Mouse (Mus musculus) heart, adult 2 months (tissue): ENCODE data around the gene Klf12. TPM values are rescaled to one million over a fixed set of nuclear protein-coding genes. Genes with fewer than 3 reads are reported as not detected.

Source experiments
- DNase-seq, 2 experiments: peaks; one replicate each; pipeline ENCODE4 v3.0.0; 2021
- H3K27ac ChIP-seq: fragments of 200-600 bp; 2 replicates; pipeline ENCODE4 v1.8.1; 2022
- H3K27me3 ChIP-seq: fragments of 200-500 bp; 2 replicates; pipeline ENCODE4 v1.6.1; 2012; ENCODE audit warnings: mild to moderate bottlenecking, low read length, inconsistent platforms, mixed read lengths; ENCODE audit not compliant: control insufficient read depth, insufficient read depth
- H3K36me3 ChIP-seq: fragments of 200-500 bp; 2 replicates; pipeline ENCODE4 v1.6.1; 2012; ENCODE audit warnings: low read length, inconsistent platforms; ENCODE audit not compliant: control insufficient read depth, insufficient read depth
- H3K4me1 ChIP-seq: fragments of 200-500 bp; 2 replicates; pipeline ENCODE4 v1.6.1; 2011; ENCODE audit warnings: low read length; ENCODE audit not compliant: control insufficient read depth, insufficient read depth
- H3K4me3 ChIP-seq: fragments of 200-600 bp; 2 replicates; pipeline ENCODE4 v1.8.1; 2022
- H3K79me2 ChIP-seq: fragments of 200-500 bp; replicated peaks from 2 replicates; pipeline ENCODE4 v1.6.1; 2012; ENCODE audit warnings: mild to moderate bottlenecking, inconsistent platforms, low read length, moderate library complexity, mixed read lengths; ENCODE audit not compliant: control insufficient read depth, insufficient read depth
- H3K9ac ChIP-seq: fragments of 200-500 bp; 2 replicates; pipeline ENCODE4 v1.6.1; 2012; ENCODE audit warnings: low read depth, mild to moderate bottlenecking, control low read depth, inconsistent platforms, low read length, mixed read lengths
- CTCF ChIP-seq: fragments of 200-600 bp; IDR thresholded peaks from 2 replicates; pipeline ENCODE4 v1.8.1; 2022; ENCODE audit warnings: antibody characterized with exemption, mild to moderate bottlenecking, moderate library complexity
- EP300 ChIP-seq: fragments of 200-500 bp; IDR thresholded peaks from 2 replicates; pipeline ENCODE4 v1.6.1; 2011; ENCODE audit warnings: low read depth, low read length, control low read depth; ENCODE audit not compliant: insufficient read depth
- POLR2A ChIP-seq: fragments of 200-500 bp; IDR thresholded peaks from 2 replicates; pipeline ENCODE4 v1.6.1; 2011; ENCODE audit warnings: mild to moderate bottlenecking, low read depth, low read length, control low read depth; ENCODE audit not compliant: insufficient read depth
- WGBS: fragments of 180-500 bp; shearing (Covaris S2); methylation state at CpG from one replicate; pipeline ENCODE4 v1.1.7; 2018; 5-methylcytosine and 5-hydroxymethylcytosine counted together
- intact Hi-C: fragments of 180-260 bp; cut with DNase I; formaldehyde crosslinking; loops from one replicate; pipeline ENCODE4 v1.15.1; 2025
- polyA plus RNA-seq: library from polyadenylated mRNA; depleted of rRNA; stranded (reverse); fragments of >200 nt; gene quantifications from 2 replicates; pipeline ENCODE4 v1.2.3, GENCODE M21; 2012
- total RNA-seq, 2 experiments: library from RNA; stranded (reverse); gene quantifications; 2 replicates each; pipeline ENCODE4 v1.2.3; 2021

The Klf12 gene
- total and polyA plus RNA-seq, 3 experiments = 8.6 to 15.8 (median 15.3) TPM

DNA sequence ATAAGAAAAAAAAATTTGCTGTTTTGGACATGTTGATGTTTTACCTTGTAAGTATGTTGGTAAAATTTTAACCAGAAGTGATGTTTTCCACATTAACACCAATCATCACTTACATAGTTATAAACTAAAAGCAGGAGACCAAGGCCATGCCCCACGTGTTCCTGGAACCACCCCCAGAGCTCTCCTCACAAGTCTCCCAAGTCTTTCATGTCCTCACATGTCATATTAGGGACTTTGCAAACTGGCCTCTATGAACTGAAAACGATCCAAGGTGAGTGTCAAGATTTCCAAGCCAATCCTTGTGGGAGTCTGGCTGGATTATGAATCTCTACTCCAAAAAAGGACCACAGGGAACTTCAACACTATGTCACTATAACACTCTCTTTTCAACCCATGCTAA lies 231.6 kb downstream of the Klf12 start:
- H3K27ac ChIP-seq = no peak overlapping the region
- no peaks in the 10 kb centered on the region for H3K79me2 ChIP-seq
- peaks cover 6% of the 10 kb centered on the region for H3K36me3 ChIP-seq
- H3K4me1 ChIP-seq = no peaks in the 10 kb centered on the region; the same call in 1 of the 2 replicates
- H3K27me3 ChIP-seq = no peaks in the 10 kb centered on the region
- no peak for TF ChIP-seq POLR2A
- no peak for TF ChIP-seq EP300
- TF ChIP-seq CTCF = no peak
- no peak overlapping the region for H3K4me3 ChIP-seq
- intact Hi-C loops = no loop called here
- no peak overlapping the region for H3K9ac ChIP-seq
- WGBS = 73% methylated on average over 2 of the region's 2 CpGs
- DNase-seq = no peak

- no peaks in the 10 kb centered on the region for H3K36me3 ChIP-seq
- no peak overlapping the region for H3K27ac ChIP-seq
- H3K79me2 ChIP-seq = no peaks in the 10 kb centered on the region
- TF ChIP-seq EP300 (no peak), POLR2A (no peak), CTCF (peak; percentile 41)
- intact Hi-C loops = no loop called here
- H3K9ac ChIP-seq = no peak overlapping the region
- no peaks in the 10 kb centered on the region for H3K4me1 ChIP-seq
- H3K27me3 ChIP-seq = no peaks in the 10 kb centered on the region
- no peak overlapping the region for H3K4me3 ChIP-seq
- DNase-seq = no peak
These were observed 239.0 kb downstream of the Klf12 start for GRCm38 (mm10) chr14:100045431-100045830.

DNA sequence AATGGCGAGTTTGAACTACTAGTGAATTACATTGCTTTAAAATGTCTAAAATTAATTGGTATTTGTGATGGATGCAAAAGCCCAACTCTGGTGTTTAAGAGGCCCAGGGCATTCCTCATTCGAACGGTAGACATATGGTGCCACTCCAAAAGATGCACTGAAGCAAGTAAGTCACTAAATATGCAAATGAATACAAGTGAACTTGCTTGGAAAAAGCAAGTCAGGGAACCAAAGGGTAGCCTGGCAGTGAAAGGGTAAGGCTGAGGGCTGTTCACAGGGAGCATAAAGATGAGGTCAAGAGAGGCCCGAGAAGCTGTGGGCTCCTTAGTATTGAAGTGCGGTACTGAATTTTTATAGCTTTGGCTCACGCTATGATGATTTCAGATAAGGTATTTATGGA lies 242.7 kb downstream of the Klf12 start:
- Histone ChIP-seq H3K36me3 (no peaks in the 10 kb centered on the region), H3K4me1 (no peaks in the 10 kb centered on the region), H3K27ac (no peak overlapping the region), H3K79me2 (no peaks in the 10 kb centered on the region), H3K4me3 (no peak overlapping the region), H3K9ac (no peak overlapping the region), H3K27me3 (no peaks in the 10 kb centered on the region)
- no peak for DNase-seq
- TF ChIP-seq CTCF = no peak
- TF ChIP-seq EP300 = no peak
- no peak for TF ChIP-seq POLR2A
- intact Hi-C loops = no loop called here
- WGBS = 79% methylated on average over 6 of the region's 6 CpGs

GRCm38 (mm10) chr14:100026671-100027070 lies 257.8 kb downstream of the Klf12 start:
- Histone ChIP-seq H3K9ac (no peak overlapping the region), H3K27ac (peak overlapping the region; percentile 34; the same call in 1 of the 2 replicates), H3K79me2 (no peaks in the 10 kb centered on the region), H3K27me3 (no peaks in the 10 kb centered on the region), H3K36me3 (no peaks in the 10 kb centered on the region), H3K4me3 (peak overlapping the region; percentile 31), H3K4me1 (no peaks in the 10 kb centered on the region; the same call in 1 of the 2 replicates)
- intact Hi-C loops = no loop called here
- TF ChIP-seq POLR2A = no peak
- TF ChIP-seq CTCF = no peak
- TF ChIP-seq EP300 = no peak
- WGBS = 47% methylated on average over 6 of the region's 6 CpGs
- no peak for DNase-seq

DNA sequence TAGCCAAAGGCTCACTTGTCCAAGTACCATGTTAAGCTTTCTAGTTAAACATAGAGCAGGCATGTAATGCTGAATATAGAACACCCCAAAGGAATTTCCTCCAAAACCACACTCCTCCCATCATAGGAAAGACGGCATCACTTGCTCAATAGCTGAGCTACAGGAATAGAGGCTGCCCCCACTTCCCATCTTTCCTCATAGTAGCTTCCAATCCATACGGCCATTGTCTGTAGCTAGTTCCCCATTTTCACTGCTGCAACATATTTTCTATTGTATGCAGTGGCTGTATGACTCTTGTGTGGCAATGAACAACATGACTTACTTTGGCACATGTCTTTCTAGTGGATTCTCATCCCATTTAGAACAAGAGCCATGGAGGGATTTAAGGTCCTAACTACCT lies 267.3 kb downstream of the Klf12 start:
- Histone ChIP-seq H3K27ac (no peak overlapping the region), H3K9ac (no peak overlapping the region), H3K4me3 (no peak overlapping the region), H3K27me3 (no peaks in the 10 kb centered on the region), H3K4me1 (no peaks in the 10 kb centered on the region; the same call in 1 of the 2 replicates), H3K79me2 (no peaks in the 10 kb centered on the region), H3K36me3 (no peaks in the 10 kb centered on the region; the same call in 1 of the 2 replicates)
- 71% methylated on average over 2 of the region's 2 CpGs for WGBS
- TF ChIP-seq POLR2A (no peak), EP300 (no peak), CTCF (no peak)
- no peak for DNase-seq
- intact Hi-C loops = loop anchor here (10.0 kb wide), 1 partner anchor 1278 kb away; no protein-coding TSS in a partner anchor

DNA sequence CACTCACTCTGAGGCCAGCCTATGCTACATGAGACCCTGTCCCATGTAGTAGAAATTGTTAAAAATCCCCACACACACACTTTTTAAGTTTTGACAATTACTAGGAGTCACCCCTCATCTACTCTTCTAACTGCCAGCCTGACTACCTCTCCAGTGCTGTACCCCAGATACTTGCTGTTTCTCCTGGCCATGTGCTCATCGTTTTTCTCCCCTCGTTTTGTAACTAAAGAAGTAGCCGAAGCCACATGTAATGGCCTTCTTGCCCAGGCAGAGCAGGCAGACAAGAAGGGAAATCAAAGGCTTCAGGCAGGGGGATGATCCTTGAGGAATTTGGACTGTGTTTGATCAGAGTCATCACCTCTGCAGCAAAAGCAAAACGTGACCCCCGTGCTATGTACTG lies 274.0 kb downstream of the Klf12 start:
- no peak for DNase-seq
- 63% methylated on average over 5 of the region's 5 CpGs for WGBS
- Histone ChIP-seq H3K36me3 (no peaks in the 10 kb centered on the region), H3K27ac (no peak overlapping the region), H3K4me3 (no peak overlapping the region), H3K79me2 (no peaks in the 10 kb centered on the region), H3K27me3 (no peaks in the 10 kb centered on the region), H3K9ac (no peak overlapping the region), H3K4me1 (no peaks in the 10 kb centered on the region; the same call in 1 of the 2 replicates)
- TF ChIP-seq POLR2A = no peak
- no peak for TF ChIP-seq CTCF
- intact Hi-C loops = loop anchor here (5.0 to 10.0 kb wide), 4 partner anchors 277 to 1367 kb away; no protein-coding TSS in a partner anchor
